Mouse (Mus musculus) bone marrow, adult 2 months (tissue): ENCODE measurements around the gene Trp53i13.

Source experiments
- CTCF ChIP-seq: fragments of 200-500 bp; IDR thresholded peaks from 2 replicates; pipeline ENCODE4 v1.5.1; 2011; ENCODE audit warnings: low read length, control low read depth; ENCODE audit not compliant: control insufficient read depth, insufficient read depth
- POLR2A ChIP-seq: fragments of 200-500 bp; IDR thresholded peaks from 2 replicates; pipeline ENCODE4 v1.6.1; 2011; ENCODE audit warnings: low read depth, mild to moderate bottlenecking, control low read depth, low read length, borderline replicate concordance; ENCODE audit not compliant: control insufficient read depth

DNA sequence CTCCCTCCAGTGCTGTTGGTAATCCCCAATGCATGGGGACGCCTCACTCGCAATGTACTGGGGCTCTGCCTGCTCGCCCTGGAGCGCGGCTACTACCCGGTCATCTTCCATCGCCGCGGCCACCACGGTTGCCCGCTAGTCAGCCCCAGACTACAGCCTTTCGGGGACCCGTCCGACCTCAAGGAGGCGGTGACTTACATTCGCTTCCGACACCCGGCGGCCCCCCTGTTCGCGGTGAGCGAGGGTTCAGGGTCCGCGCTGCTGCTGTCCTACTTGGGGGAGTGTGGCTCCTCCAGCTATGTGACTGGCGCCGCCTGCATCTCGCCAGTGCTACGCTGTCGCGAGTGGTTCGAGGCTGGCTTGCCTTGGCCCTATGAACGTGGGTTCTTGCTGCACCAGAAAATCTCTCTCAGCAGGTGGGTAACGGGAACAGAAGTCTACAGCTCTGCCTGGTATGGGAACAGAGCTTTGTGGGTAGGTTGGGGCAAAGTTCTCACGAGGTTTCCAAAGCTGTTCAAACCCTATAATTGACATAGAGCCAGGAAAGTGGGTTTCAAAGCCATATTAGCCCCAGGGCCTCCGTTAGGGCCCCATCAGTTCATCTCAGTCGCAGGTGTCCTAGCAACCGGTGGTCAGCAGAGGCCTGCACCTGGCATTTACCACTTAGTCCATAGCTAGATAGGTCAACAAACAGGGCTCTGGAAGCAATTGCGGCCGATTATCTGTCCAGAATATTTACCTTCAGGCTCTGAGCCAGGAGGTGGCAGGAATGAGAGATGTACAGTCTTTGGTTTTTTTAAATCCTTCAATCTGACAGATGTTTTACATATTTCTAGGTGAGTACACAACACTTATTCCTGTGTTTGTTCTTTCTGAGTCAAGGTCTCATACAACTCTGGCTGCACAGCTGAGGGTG, at the start of gene Trp53i13:
- TF ChIP-seq CTCF (no peak), POLR2A (peak; percentile 13; the same call in 1 of the 2 replicates)
